Mouse (Mus musculus): ENCODE measurements around the gene Bub1b. TPM values are rescaled to one million over a fixed set of nuclear protein-coding genes. Genes with fewer than 3 reads are reported as not detected.

Bub1b gene
- total and polyA plus RNA-seq, 2 experiments from 2014 or later: 4.2 to 7.4 TPM

- H3K9ac ChIP-seq (replicated peaks; ENCODE audit: low read length, poor library complexity, severe bottlenecking): no peak overlapping the region
- H3K36me3 ChIP-seq (ENCODE audit: insufficient read depth, low read length): peaks cover 47% of the 10 kb centered on the region
- ATAC-seq (ENCODE audit: low FRiP score): no peak
- H3K9me3 ChIP-seq (ENCODE audit: low read length): no peaks in the 10 kb centered on the region
- no peak overlapping the region for H3K4me3 ChIP-seq (ENCODE audit: low read depth, low read length)
- no peak for TF ChIP-seq CTCF (IDR thresholded peaks at IDR 0.05)
- WGBS: 86% methylated on average over 10 of the region's 10 CpGs
- no peak overlapping the region for H3K4me2 ChIP-seq (ENCODE audit: low read depth, low read length, poor library complexity, severe bottlenecking)
- no peak for DNase-seq (ENCODE audit: low spot score)
- no peaks in the 10 kb centered on the region for H3K4me1 ChIP-seq (ENCODE audit: insufficient read depth, low read length)
- no peak overlapping the region for H3K27ac ChIP-seq (ENCODE audit: low read depth, low read length)
- H3K27me3 ChIP-seq (ENCODE audit: insufficient read depth, low read length): no peaks in the 10 kb centered on the region
These were observed 91.9 kb downstream of the Bub1b start for GRCm38 (mm10) chr2:118689875-118690274.

Other genes starting within 250 kb of the Bub1b start
- gene Gpr176, start 224.8 kb upstream of the Bub1b start, total RNA-seq (2014; rRNA removed): 13.1 and 15.1 TPM in 2 replicates
- gene Gpr176, start 224.8 kb upstream of the Bub1b start, polyA plus RNA-seq (2015; fragmentation: Nextera tagmentation; extraction: Ambion mirVana): 9.0 and 9.3 TPM in 2 replicates
- gene Eif2ak4, start 209.6 kb upstream of the Bub1b start, total RNA-seq (2014; rRNA removed): 17.2 TPM in 2 replicates
- gene Eif2ak4, start 209.6 kb upstream of the Bub1b start, polyA plus RNA-seq (2015; fragmentation: Nextera tagmentation; extraction: Ambion mirVana): 7.6 and 8.5 TPM in 2 replicates
- 161 and 181 TPM in 2 replicates for gene Srp14, start 118.5 kb upstream of the Bub1b start, total RNA-seq (2014; rRNA removed)
- 331 and 352 TPM in 2 replicates for gene Srp14, start 118.5 kb upstream of the Bub1b start, polyA plus RNA-seq (2015; fragmentation: Nextera tagmentation; extraction: Ambion mirVana)
- 6.8 and 9.8 TPM in 2 replicates for gene Bmf, start 48.5 kb upstream of the Bub1b start, total RNA-seq (2014; rRNA removed)
- 0.99 and 1.1 TPM in 2 replicates for gene Bmf, start 48.5 kb upstream of the Bub1b start, polyA plus RNA-seq (2015; fragmentation: Nextera tagmentation; extraction: Ambion mirVana)
- gene Pak6, start 65.1 kb downstream of the Bub1b start, total RNA-seq (2014; rRNA removed): 107 and 120 TPM in 2 replicates
- 65.5 and 66.1 TPM in 2 replicates for gene Pak6, start 65.1 kb downstream of the Bub1b start, polyA plus RNA-seq (2015; fragmentation: Nextera tagmentation; extraction: Ambion mirVana)
- 0.22 TPM in 1 of 2 replicates, not detected in the other for gene Ankrd63, start 105.8 kb downstream of the Bub1b start, total RNA-seq (2014; rRNA removed)
- gene Ankrd63, start 105.8 kb downstream of the Bub1b start, polyA plus RNA-seq (2015; fragmentation: Nextera tagmentation; extraction: Ambion mirVana): 0.04 TPM in 1 of 2 replicates, not detected in the other
- gene Plcb2, start 130.2 kb downstream of the Bub1b start, total RNA-seq (2014; rRNA removed): 0.52 and 2.4 TPM in 2 replicates
- 0.53 and 0.63 TPM in 2 replicates for gene Plcb2, start 130.2 kb downstream of the Bub1b start, polyA plus RNA-seq (2015; fragmentation: Nextera tagmentation; extraction: Ambion mirVana)
- 13.5 and 17.4 TPM in 2 replicates for gene Inafm2, start 147.5 kb downstream of the Bub1b start, total RNA-seq (2014; rRNA removed)
- 12.6 and 13.3 TPM in 2 replicates for gene Inafm2, start 147.5 kb downstream of the Bub1b start, polyA plus RNA-seq (2015; fragmentation: Nextera tagmentation; extraction: Ambion mirVana)
- 1.5 and 3.4 TPM in 2 replicates for gene Ccdc9b, start 164.4 kb downstream of the Bub1b start, total RNA-seq (2014; rRNA removed)
- gene Ccdc9b, start 164.4 kb downstream of the Bub1b start, polyA plus RNA-seq (2015; fragmentation: Nextera tagmentation; extraction: Ambion mirVana): 0.74 and 0.79 TPM in 2 replicates
- not detected in 2 replicates for gene Phgr1, start 174.6 kb downstream of the Bub1b start, total RNA-seq (2014; rRNA removed)
- gene Phgr1, start 174.6 kb downstream of the Bub1b start, polyA plus RNA-seq (2015; fragmentation: Nextera tagmentation; extraction: Ambion mirVana): not detected in 2 replicates
- gene Disp2, start 181.5 kb downstream of the Bub1b start, total RNA-seq (2014; rRNA removed): 180 and 201 TPM in 2 replicates
- 68.7 and 72.6 TPM in 2 replicates for gene Disp2, start 181.5 kb downstream of the Bub1b start, polyA plus RNA-seq (2015; fragmentation: Nextera tagmentation; extraction: Ambion mirVana)
- 3.1 and 4.5 TPM in 2 replicates for gene Knstrn, start 215.8 kb downstream of the Bub1b start, total RNA-seq (2014; rRNA removed)
- gene Knstrn, start 215.8 kb downstream of the Bub1b start, polyA plus RNA-seq (2015; fragmentation: Nextera tagmentation; extraction: Ambion mirVana): 5.6 and 6.6 TPM in 2 replicates